Mouse (Mus musculus): Measurements from ENCODE around the gene Coro2a.

The Coro2a gene

DNA sequence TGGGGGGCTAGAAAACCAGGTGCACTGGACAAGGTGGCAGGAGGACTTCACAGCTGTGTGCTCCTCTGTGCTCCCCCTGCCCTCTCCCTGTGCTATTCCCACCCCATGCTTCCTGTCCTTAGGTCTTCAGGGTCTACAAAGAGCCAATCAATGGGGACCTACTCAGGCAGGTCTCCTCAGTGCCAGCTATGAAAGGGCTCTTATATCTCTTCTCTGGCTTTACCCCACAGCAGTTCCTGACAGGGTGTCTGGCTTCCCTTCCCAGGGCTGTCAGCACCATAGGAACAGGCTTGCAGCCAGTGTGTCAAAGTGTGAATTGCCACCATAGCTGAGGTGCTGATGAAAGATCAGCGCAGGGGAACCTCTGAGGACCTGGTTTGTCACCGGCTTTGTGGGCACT is 81.5 kb downstream of the Coro2a start:
- no peak for DNase-seq

DNA sequence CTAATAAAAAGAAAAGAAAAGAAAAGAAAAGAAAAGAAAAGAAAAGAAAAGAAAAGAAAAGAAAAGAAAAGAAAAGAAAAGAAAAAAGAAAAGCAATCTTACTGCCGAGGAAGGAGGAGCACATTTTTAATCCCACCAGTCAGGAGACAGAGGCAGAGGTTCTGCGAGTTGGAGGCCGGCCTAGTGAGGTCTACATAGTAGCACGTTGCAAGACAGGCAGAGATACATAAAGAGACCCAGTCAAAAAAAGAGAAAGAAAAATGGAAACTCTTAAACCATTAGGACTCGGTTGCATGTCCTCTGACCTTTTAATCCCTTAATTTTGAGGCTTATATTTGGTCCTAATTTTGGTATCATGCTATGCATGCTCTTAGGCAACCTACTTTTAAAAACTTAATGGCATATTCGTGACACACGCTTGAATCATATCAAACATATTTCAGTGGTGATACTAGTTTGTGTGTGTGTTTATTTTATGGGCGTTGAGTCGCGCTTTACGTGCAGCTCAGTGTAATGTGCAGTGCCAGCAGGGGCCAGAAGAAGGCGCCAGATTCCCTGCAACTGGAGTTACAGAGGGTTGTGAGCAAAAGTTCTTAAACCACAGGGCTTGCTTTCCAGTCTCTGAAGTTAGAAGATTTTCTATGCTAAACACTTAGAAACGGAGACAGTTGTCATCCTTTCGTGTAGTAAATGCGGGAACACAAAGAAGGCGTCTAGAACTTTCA is 94.1 kb downstream of the Coro2a start:
- DNase-seq, result peak; percentile 81

DNA sequence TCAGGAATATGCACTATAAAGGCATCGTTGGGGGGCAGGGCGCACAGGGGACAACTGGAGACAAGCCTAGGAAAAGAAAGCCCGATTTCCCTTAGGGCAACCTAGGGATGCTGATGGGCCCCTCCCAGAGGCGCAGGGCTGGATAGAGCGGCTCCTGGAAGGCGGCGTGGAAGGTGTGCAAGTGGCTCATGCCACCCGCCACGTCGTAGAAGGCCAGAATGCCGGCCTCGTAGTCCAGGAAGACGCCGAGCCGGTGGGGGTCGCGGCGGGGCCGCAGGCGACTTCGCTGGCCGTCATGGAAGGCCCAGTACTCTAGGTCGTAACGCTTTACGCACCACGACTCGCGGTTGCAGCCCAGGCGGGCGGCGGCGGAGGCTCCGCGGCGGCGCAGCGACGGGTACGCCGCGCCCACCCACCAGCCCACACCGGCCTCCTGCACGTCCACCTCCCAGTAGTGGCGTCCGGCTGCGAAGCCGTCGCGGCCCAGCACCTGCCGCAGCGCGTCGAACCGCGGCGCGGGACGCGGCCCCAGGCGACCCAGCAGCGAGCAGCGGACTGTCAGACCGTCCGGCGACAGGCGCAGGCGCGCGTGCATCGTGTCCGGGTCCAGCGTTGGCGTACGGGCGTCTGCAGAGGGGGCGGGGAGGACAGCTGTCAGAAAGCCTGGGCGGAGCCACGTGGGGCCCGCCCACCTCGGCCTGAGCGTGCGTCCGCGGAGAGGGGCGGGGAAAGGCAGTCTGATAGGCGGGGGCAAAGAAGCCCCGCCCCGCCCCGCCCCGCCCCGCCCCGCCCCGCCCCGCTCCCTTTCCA is 95.0 kb downstream of the Coro2a start:
- DNase-seq, result peak; percentile 97

DNA sequence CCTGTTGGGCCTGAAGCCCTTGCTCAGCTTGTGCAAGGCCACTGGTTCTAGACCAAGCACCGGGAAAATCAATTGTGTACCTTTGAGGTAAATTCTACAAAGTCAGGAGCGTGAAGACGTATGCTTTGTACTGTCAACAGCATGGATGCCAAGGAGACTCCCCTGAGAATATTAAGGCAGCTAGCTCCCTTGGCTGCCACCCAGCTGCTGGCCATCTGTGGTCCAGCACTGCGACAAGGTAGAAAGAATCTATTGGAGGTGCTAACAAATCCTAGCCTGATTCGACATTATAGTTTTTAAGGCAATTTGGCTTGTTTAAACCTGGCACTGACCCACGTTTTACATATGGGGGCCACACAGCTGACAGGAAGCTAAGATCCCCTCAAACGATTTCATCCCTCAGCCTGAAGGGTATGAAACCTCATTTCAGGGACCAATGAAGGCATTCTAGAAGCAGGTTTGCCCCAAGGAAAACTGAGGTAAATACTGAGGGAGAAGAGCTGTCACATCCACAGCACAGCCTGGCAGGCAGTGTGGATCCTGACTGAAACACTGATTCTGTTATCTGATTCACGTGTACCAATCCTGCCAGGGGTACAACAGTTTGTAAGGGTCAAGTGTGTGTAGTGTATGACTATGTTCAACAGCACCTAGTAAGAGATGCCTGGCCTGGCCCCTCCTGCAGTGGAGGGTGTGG is 96.5 kb downstream of the Coro2a start:
- DNase-seq, result no peak

DNA sequence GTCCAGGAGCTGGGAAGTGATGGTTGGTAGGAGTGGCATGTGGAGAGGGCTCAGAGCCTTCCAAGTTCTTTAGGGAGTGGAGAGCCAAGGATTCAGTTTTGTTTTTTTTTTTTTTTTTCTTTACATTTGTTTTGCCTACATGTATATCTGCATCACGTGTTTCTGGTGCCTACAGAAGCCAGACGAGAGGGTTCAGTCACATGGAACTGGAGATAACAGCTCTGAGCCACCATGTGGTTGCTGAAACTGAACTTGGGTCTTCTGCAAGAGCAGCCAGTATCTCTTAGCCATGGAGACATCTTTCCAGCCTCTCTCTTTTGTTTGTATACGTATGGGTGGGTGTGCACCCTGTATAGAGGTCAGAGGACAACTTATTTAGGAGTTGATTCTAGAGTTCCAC is 98.1 kb downstream of the Coro2a start:
- DNase-seq, result no peak

DNA sequence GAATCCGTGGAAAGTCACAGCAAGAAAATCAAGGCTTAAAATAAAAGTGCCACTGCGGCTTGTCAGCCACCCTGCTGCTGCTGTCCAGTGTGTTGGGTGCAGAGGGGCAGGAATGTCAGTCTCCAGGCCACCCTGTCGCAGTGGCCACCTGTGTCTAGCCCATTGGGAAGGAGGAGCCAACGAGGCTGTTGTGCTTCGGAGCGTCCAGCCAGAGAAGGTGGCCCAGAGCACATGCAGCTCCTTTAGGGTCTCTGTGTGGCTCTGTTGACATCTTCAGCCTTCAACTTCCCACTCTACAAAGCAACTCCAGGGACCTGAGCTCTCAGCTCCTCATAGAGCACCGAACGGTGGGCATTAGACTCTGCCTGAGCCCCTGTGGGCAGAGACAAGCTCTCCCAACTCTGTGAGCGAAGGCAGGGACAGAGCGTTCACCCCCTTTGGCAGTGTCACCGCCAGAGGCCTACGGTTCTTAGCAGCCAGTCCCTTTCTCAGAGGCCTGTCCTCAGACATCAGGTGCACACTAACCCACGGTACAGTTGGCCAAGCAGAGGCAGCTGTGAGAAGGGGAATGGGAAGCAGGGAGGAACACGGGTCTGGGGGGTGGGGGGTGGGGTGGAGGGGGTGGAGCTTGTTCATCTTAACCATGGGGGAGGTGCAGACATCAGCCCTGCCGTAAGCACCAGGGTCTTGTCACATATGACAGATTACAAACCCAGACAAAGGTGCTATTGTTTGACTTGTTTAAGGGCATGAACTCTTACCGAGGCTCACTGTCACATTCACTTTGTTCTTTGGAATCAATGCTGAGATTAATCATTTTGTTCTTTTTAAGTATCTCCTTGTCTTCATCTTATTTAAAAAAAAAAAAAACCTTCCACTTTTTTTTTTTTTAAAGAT is 99.1 kb downstream of the Coro2a start:
- DNase-seq, result no peak

DNA sequence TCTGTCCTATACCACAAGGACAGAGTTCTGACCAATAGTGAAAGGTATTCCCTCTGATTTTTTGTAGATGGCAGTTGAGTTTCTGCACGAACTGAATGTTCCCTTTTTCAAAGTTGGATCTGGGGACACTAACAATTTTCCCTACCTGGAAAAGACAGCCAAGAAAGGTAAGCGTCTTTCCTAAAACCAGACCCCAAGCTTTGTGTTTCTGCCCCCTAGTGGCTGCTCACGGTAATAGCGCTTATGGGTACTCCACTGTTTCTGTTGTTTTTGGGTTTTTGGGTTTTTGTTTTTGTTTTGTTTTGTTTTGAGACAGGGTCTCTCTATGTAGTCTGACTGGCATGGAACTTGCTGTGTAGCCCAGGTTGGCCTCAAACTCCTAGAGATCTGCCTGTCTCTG is 103.0 kb downstream of the Coro2a start:
- DNase-seq, result peak; percentile 51

DNA sequence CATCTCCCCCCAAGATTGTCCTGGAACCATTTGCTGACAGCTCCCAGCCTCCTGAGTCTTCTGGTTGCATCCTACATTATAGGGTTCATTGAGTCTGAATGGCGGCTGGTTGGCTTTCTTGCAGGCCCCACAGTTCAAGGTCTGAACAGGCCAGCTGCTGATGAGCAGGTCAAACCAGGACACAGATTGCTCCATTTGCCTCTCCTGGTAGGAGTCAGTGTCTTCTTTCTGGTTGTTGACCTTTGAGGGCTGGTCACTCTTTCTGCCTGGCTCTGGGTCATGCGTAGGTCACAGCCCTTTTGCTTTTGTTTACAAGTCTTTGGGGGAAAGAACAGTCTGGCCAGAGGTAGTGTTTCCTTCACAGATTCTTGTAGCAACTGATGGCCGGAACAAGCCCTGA is 103.5 kb downstream of the Coro2a start:
- no peak for DNase-seq

DNA sequence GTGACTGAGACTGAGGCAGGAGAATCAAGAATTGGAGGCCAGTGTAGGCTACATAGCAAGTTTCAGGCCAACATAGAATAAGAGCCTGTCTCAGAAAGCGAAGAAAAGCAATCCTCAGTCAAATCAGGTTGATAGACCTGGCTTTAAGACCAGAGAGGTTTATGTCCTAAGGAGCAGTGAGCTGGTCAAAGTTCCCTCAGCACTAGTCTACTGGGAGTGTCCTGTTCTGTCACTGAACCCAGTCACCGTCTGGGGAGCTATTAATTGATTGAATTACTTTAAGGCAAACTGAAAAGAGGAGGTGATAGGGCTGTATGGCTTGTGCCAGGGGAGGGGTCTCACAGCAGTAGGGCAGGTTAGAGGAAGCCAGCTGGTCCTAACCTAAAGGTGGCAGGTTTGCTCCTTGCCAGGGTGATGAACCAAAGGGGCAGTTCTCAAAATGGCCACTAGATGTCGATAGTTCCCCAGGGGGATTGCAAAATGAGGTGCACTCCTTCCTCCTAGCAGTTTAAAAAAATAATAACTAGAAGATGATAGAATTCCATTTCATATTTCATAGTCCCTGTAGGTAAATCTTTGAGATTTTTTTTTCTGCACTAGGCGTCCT is 104.6 kb downstream of the Coro2a start:
- DNase-seq, result peak; percentile 76

DNA sequence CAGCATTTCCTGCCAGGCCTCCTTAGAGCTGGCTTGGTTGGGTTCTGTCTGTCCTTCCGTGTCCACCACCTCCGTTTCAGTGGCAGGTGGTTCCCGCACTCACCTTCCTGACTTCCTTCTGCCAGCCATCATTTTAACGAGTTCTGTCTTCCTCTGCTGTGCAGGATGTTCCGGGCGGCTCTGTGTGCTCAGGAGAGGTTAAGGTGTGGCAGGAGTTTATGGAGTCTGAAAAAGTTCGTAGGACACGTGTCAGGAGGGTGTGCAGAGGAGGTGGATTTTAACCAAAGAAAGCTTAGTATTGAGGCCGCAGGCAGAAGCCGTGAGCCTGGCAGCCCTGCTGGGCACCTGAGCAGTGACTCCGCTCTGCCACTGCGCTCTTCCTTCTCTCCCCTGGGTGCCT is 106.5 kb downstream of the Coro2a start:
- DNase-seq, result no peak

DNA sequence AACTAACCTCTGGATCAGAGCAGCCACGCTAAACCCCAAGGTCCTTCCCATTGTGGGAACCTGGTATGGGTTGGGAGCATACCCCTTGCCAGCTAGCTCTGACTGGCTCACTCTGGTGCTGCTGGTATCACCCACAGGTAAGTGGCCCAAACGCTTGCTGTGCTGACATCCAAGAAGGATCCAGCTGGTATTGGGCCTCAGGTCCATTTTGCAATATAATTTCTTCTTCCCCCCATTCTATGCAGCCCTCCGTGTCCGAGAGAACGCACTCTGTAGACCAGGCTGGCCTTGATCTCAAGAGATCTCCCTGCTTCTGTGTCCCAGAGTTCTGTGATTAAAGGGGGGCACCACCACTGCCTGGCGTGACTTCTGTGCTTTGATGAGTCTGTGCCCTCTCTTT is 108.9 kb downstream of the Coro2a start:
- no peak for DNase-seq

DNA sequence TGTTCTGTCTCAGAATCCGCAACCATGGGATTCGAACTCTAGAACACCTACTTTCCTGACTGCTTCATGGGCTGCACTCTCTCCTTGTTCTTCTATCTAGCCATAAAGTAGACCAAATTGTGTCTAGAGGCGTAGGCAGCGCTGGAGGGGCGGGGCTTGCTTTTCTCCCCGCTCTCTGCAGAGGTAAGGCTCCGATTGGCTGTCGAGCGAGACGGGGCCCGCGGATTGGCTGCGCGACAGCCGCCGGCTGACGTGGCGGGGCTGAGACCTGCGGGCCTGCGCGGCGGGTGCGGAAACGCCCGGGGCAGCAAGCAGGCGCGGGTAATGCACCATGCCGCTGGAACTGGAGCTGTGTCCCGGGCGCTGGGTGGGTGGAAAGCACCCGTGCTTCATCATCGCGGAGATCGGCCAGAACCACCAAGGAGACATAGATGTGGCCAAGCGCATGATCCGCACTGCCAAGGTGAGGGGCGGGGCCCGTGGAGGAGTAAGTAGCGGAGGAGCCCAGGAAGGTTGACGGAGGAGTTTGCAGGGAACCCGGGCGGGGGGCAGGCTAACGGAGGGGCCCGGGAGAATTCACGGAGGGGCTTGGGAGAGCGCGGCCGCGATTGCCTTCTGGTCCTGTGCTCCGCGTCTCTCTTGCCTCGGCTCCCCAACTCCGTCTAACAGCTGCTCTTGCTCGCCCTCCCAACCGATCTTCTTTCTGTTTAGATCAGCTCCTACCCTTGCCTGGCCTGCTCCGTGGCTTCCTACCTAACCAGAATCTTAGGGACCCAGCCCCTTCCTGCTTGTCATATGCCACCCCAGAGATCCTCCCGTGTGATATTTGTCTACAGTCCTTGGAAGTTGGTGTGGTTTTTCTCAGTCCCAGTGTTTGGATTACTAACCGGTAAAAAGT is 112.7 kb downstream of the Coro2a start, which contains the start of gene Nans:
Gene Nans, plus strand, starts transcription at position 221 of the 898 bp plus-strand sequence.
- DNase-seq, result peak; percentile 93

DNA sequence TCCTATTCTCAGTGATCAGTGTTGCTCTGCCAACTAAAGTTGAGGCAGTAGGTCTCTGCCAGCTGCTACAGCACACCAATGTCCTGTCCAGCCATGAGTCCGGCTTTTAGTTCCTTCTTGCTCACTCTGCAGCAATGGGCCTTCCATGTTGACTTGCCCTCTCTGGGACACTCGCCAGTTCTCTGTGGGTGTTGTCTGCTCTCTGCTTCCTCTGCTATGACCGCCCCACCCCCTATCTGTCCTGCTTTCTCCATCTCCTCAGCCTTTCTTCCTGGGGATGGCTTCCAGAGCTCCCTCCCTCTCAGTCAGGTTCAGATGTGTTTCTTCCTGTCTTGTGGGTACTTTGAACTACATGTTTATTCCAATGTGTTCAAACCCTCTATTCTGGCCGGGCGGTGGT is 114.7 kb downstream of the Coro2a start:
- DNase-seq, result peak; percentile 57
